Mouse (Mus musculus): Measurements from ENCODE around the gene Cltb. TPM values are rescaled to one million over a fixed set of nuclear protein-coding genes. Genes with fewer than 3 reads are reported as not detected.
A peak's percentile ranks its signal among the peaks of the same experiment; 100 is the strongest.

Cltb gene
- polyA plus RNA-seq, 1 experiment: 46.0 TPM

DNA sequence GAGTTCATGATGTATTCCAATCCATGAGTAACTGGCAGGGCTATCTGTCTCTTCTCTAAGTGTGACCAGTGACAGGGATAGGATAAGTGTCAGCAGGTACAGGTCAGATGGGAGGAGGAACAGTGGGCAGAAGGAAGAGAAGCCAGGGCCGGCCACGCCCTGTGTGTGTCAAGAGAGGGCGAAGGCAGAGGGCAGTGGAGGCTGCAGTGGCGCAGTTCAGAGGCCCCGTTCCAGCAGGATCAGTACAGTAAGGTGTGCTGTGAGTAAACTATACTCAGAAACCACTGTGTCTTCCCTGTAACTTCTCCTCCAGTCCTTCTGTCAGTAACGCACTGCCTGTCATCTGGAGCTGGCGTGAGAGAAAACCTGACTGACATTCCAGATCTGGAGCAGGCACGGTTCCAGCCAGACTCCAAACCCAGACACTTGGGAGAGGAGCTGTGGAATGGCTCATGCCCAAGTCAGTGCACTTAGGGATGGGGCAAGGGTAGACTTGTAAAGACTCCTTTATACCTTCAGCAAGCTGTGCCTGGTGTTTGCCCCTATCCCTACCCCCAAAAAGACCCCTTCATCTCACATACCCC, 14.9 kb downstream of the Cltb start:
- DNase-seq (ENCODE audit: low read depth): no peak

DNA sequence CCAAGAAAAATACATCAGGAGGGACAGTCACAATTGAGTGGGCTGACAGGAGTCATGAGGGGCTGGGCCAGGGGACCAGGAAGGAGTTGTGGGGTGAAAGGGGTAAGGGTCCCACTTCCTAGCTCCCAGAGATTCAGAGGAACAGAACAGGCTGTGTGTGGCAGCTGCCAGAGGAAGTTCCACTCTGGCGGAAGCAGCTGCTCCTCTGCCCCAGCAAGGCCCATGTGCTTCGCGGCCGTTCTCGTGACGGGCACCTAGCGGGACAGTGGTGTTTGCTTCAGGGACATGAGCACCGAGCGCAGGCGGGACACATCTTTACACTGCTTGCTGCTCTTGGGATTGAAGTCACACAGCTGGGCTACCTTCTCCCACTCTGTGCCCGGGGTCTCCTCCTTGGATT, 17.5 kb downstream of the Cltb start:
- DNase-seq (ENCODE audit: low read depth): no peak

GRCm38 (mm10) chr13:54591776-54592356, 19.3 kb downstream of the Cltb start:
- no peak for DNase-seq (ENCODE audit: low read depth)

- peak; percentile 81 for DNase-seq (ENCODE audit: low read depth)
Measured at GRCm38 (mm10) chr13:54589996-54590951, 20.9 kb downstream of the Cltb start, which contains the start of the genes Nop16 and Higd2a. TSS of gene Nop16 (minus strand) at chr13:54590090. TSS of gene Higd2a (plus strand) at chr13:54590207.

- DNase-seq (ENCODE audit: low read depth): no peak
Measured at GRCm38 (mm10) chr13:54589414-54589995, 21.6 kb downstream of the Cltb start.

DNA sequence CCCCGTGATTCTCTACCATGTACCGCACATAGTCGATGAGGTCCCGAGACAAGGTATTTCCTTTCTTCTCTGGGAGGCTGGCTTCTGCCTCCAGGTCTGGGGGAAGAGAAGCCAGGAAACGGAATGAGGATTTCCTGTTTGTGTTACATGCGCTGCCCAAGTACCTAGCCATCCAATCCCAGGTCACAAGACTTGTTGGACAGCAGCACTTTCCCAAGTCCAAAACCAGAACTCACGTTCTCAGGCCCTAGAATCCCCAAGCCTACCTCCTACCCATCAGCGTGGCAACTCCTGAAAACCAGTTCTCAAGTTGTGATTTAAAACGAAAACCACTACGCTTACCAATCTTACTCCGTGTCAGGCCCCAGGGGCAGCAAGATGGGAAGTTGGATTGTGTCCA, 25.3 kb downstream of the Cltb start:
- DNase-seq (ENCODE audit: low read depth): no peak

- no peak for DNase-seq (ENCODE audit: low read depth)
Measured at GRCm38 (mm10) chr13:54582860-54583259, 28.3 kb downstream of the Cltb start.

DNA sequence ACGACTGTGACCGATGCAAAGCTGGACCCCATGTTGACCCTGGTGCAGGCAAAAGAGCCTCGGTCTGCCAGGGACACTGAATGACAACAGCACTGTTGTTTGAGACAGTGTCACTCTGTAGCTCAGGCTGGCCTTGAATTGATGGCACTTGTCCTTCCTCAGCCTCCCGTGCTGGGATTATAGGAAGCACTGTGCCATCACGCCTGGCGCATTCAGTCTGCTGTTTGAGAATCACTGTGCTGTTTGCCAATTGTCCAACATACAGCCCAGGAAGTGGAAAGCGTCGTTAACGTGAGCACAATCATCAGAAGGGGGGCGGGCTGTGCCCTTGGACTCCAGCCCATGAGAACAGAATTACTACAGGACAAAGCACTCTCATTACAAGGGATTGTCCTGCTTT, 29.0 kb downstream of the Cltb start:
- no peak for DNase-seq (ENCODE audit: low read depth)

DNA sequence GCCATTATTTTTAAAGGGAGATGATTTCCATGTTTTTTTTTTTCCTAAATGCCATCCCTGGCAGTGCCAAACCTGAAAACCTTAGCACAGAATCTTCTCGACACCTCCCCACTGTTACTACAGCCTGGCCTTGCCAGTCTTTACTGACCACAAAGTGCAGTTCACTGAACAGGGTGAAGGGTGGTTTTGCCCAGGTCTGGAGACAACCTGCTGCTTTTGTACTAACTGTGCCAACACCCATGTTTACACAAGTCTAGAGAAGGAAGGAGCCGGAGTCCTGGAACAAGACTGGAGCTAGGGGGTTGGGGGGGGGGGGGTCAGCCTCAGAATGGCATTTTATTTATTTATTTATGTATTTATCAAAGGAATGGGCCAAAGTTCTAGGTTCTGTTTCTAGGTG, 29.8 kb downstream of the Cltb start:
- DNase-seq (ENCODE audit: low read depth): no peak

- DNase-seq (ENCODE audit: low read depth): no peak
Measured at GRCm38 (mm10) chr13:54577652-54578507, 33.3 kb downstream of the Cltb start.

DNA sequence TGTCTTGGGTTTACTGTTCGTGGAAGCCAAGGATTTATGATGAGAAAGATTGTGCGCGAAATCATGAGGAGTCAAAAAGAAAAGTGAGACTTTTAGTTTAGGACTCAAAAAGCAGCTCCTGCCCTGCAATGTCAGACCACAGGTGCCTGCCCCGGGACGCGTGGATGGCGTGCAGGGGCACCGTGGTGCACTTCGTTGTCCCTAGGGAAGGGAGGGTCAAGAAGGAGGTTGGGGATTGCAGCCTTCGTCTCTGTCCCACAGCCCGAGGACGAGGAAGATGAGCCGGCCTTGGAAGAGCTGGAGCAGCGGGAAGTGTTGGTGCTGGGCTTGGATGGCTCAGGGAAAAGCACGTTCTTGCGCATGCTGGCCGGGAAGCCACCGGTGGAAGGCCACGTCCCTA, 35.7 kb downstream of the Cltb start:
- DNase-seq (ENCODE audit: low read depth): no peak

DNA sequence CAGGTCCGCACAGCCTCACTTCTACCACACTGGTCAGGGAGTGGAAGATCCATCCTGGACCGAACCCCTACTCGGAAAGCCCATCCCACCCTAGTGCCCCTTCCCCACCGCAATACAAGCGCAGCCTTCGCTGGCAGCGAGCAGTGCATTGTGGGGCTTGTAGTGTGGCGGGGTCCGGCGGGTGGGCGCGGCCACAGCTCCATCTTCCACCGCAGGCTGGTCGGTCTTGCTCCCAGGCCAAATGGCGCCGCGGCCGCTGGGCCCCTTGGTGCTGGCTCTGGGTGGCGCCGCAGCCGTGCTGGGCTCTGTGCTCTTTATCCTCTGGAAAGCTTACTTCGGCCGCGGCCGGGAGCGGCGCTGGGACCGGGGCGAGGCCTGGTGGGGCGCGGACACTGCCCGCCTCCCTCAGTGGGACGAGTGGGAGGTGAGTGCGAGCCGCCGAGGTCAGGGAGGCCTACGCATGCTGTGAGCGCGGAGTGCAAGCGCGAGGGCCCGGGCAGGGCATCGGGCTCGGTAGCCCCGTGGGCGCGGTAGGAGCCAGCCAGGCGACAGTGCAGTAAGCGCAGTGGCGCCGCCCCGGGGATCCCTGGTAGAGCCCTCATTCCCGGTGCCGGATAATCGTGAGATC, 36.2 kb downstream of the Cltb start, which contains the start of gene Arl10:
Arl10 (plus strand) TSS at position 162 of the 628 bp plus-strand sequence.
- DNase-seq (ENCODE audit: low read depth): no peak

- DNase-seq (ENCODE audit: low read depth): no peak
Measured at GRCm38 (mm10) chr13:54572621-54573020, 38.5 kb downstream of the Cltb start.

- no peak for DNase-seq (ENCODE audit: low read depth)
Measured at GRCm38 (mm10) chr13:54571637-54572036, 39.5 kb downstream of the Cltb start.

DNA sequence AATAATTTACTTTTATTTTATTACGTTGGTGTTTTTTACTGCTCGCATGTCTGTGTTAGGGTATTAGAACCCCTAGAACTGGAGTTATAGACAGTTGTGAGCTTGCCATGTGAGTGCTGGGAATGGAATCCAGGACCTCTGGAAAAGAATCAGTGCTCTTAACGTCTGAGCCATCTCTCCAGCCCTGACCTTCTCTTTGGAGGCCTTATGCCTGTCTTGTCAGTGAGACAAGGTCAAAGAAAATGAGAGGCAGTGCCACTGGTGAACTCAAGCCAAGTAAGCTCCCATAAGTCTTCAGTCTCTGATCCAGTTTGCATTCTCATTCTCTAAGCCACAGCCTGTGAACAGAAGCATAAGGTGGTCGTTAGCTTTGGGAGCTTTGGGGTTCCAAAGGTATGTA, 40.4 kb downstream of the Cltb start:
- no peak for DNase-seq (ENCODE audit: low read depth)

DNA sequence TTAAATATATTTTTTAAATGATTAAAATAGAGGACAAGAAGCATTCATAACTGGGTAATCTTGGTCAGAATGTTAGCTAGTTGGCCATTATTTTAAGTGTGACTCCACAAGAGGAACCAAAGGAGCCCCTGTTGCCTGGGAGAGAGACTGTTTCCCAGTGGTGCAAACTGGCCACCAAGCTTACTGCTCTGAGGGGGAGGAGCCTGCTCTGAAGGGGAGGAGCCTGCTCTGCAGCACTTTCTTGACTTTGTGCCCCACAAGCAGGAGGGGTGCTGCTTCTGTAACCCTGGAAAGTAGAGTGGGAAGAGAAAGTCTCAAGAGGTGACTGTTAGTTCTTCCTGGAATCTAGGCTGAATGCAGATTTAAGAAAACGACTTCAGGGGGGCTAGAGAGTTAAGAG, 41.9 kb downstream of the Cltb start:
- DNase-seq (ENCODE audit: low read depth): no peak

DNA sequence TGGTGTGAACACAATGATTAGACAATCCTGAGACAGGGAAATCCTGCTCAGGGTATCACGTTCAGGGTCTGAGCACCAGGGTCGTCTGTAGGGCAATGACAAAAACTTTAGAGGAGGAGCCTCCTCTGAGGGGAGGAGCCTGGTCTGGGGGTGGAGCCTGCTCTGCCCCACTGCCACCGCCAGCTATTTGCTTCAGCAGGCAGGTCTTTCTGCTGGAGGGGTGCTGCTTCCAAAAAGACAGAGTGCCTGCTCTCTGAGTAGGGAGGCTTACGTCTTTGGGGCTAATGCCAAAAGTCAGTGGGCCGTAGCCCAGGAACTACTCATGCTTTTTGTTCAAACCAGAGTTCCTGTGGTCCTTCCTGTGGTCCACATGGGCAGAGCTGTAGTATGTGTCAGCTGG, 42.8 kb downstream of the Cltb start:
- DNase-seq (ENCODE audit: low read depth): no peak

DNA sequence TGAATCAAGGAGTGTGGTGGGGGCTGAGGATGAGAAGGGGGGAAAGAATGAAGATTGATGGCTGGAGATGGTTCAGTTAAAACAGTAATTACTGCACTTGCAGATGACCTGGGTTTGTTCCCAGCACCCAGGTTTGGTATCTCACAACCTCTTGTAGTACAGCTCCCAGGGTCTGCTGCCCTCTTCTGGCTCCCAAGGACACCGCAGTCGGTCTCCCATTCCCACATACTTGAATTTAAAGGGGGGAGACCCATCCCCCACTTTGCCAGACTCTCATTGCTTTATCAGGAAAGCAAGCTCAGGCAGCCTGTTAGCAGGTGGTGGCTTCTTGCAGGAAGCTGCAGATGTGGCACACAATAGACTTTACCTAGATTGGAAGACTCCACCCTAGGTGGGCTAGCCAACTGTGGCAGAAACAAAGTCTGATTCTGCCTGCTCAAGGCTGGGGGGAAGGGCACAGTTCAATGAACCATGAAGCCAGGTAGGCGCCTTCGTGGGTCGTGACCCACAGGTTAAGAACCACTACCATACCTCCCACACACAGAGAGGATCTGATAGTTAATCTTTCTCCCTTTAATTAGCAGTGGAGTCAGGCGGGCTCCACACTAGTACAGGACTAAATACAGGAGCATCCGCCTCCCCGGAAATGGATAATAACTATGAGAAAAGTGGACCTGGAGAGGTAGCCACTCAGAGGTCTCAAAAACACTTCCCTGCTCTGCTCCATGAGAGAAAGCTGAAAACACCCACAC, 45.4 kb downstream of the Cltb start:
- DNase-seq (ENCODE audit: low read depth): no peak

DNA sequence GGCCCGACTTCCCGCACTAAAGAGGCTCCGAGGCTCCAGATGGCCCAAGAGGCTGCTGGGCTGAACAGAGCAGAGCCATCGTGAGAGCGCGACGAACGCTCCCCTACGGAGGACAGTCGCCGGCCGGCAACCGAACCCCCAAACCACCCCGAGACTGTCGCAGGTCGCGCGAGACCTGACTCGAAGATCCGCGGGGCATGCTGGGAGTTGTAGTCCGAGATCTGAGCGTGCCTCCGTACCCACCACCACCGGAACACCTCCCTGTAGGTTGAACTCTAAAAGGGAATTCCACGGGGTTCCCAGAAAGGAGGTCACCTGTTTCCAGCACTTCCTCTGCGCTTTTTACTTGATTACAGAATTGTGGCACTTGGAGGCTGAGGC, 46.0 kb downstream of the Cltb start, which contains the start of gene 4833439L19Rik:
4833439L19Rik (minus strand) TSS at position 235 of the 381 bp plus-strand sequence.
- no peak for DNase-seq (ENCODE audit: low read depth)

Data from gonadal fat pad, adult 2 months (tissue).